Mouse (Mus musculus) limb, embryonic 13.5 days (tissue): ENCODE measurements around the gene Nrm. TPM values are rescaled to one million over a fixed set of nuclear protein-coding genes. Genes with fewer than 3 reads are reported as not detected.

ENCODE experiments used
- ATAC-seq: fragments of 200-750 bp; cut with Nextera tagmentation; 2 replicates; pipeline ENCODE4 v1.8.0; 2017; ENCODE audit warnings: low read depth, moderate number of reproducible peaks, moderate TSS enrichment; ENCODE audit not compliant: low FRiP score
- H3K27ac ChIP-seq: fragments of 300-500 bp; sonication (generic); 2 replicates; pipeline ENCODE4 v1.5.1; 2015; ENCODE audit warnings: inconsistent platforms, mild to moderate bottlenecking, moderate library complexity
- H3K27me3 ChIP-seq: fragments of 300-500 bp; sonication (generic); 2 replicates; pipeline ENCODE4 v1.6.1; 2015; ENCODE audit warnings: mild to moderate bottlenecking, inconsistent platforms
- H3K36me3 ChIP-seq: fragments of 300-500 bp; sonication (generic); 2 replicates; pipeline ENCODE4 v1.6.1; 2015; ENCODE audit warnings: inconsistent platforms, mild to moderate bottlenecking, moderate library complexity
- H3K4me1 ChIP-seq: fragments of 300-500 bp; sonication (generic); 2 replicates; pipeline ENCODE4 v1.6.1; 2015; ENCODE audit warnings: inconsistent platforms
- H3K4me2 ChIP-seq: fragments of 300-500 bp; sonication (generic); replicated peaks from 2 replicates; pipeline ENCODE4 v1.6.1; 2015; ENCODE audit warnings: inconsistent platforms, mild to moderate bottlenecking, moderate library complexity
- H3K4me3 ChIP-seq: fragments of 300-500 bp; sonication (generic); 2 replicates; pipeline ENCODE4 v1.5.1; 2015; ENCODE audit warnings: moderate library complexity, mild to moderate bottlenecking, inconsistent platforms
- H3K9ac ChIP-seq: fragments of 300-500 bp; sonication (generic); 2 replicates; pipeline ENCODE4 v1.6.1; 2015; ENCODE audit warnings: mild to moderate bottlenecking, inconsistent platforms
- H3K9me3 ChIP-seq: fragments of 300-500 bp; sonication (generic); 2 replicates; pipeline ENCODE4 v1.6.1; 2016; ENCODE audit warnings: inconsistent platforms
- WGBS: fragments of 180-500 bp; shearing (Covaris S2); methylation state at CpG from one replicate; pipeline ENCODE4 v1.1.7; 2015; 5-methylcytosine and 5-hydroxymethylcytosine counted together
- polyA plus RNA-seq: library from polyadenylated mRNA; unstranded; fragments of >200 nt; fragmentation: Nextera tagmentation; extraction: Ambion mirVana; gene quantifications from 2 replicates; pipeline ENCODE4 v1.2.1, GENCODE M21; 2015

The Nrm gene
- polyA plus RNA-seq, 1 experiment from 2014 or later, result 54.9 TPM

- WGBS, result 63% methylated on average over 9 of the region's 9 CpGs
- ATAC-seq, result no peak
- H3K4me3 ChIP-seq, result peak overlapping the region; percentile 63
- no peaks in the 10 kb centered on the region for H3K27me3 ChIP-seq
- peak overlapping the region; percentile 86 for H3K9ac ChIP-seq
- H3K27ac ChIP-seq, result peak overlapping the region; percentile 6; the same call in 1 of the 2 replicates
- peak overlapping the region; percentile 99 for H3K4me2 ChIP-seq
- H3K4me1 ChIP-seq, result peaks cover 58% of the 10 kb centered on the region
- H3K36me3 ChIP-seq, result peaks cover 34% of the 10 kb centered on the region
- H3K9me3 ChIP-seq, result no peaks in the 10 kb centered on the region
Observed at GRCm38 (mm10) chr17:35870151-35870883, 9.2 kb downstream of the Nrm start.

GRCm38 (mm10) chr17:35870884-35871696 is 10.0 kb downstream of the Nrm start:
- Histone ChIP-seq H3K27me3 (no peaks in the 10 kb centered on the region), H3K4me3 (peak overlapping the region; percentile 63), H3K36me3 (peaks cover 39% of the 10 kb centered on the region), H3K9ac (no peak overlapping the region), H3K4me1 (peaks cover 58% of the 10 kb centered on the region), H3K27ac (peak overlapping the region; percentile 6; the same call in 1 of the 2 replicates), H3K9me3 (no peaks in the 10 kb centered on the region), H3K4me2 (peak overlapping the region; percentile 99)
- 85% methylated on average over 8 of the region's 8 CpGs for WGBS
- no peak for ATAC-seq

- no peaks in the 10 kb centered on the region for H3K9me3 ChIP-seq
- peaks cover 36% of the 10 kb centered on the region for H3K4me1 ChIP-seq
- peak overlapping the region; percentile 12; the same call in 1 of the 2 replicates for H3K4me2 ChIP-seq
- WGBS, result 32% methylated on average over 21 of the region's 21 CpGs
- H3K9ac ChIP-seq, result peak overlapping the region; percentile 13; the same call in 1 of the 2 replicates
- H3K4me3 ChIP-seq, result no peak overlapping the region
- no peak overlapping the region for H3K27ac ChIP-seq
- peaks cover 40% of the 10 kb centered on the region for H3K36me3 ChIP-seq
- no peaks in the 10 kb centered on the region for H3K27me3 ChIP-seq
- peak; percentile 65 for ATAC-seq
Observed at GRCm38 (mm10) chr17:35873774-35874519, 12.8 kb downstream of the Nrm start.

- 93% methylated on average over 6 of the region's 6 CpGs for WGBS
- no peak for ATAC-seq
- H3K36me3 ChIP-seq, result peaks cover 40% of the 10 kb centered on the region
Observed at GRCm38 (mm10) chr17:35874721-35875120, 13.6 kb downstream of the Nrm start.

GRCm38 (mm10) chr17:35879245-35880057 is 18.3 kb downstream of the Nrm start, which contains the start of gene Dhx16:
Gene Dhx16, plus strand, starts transcription at chr17:35879819.
- Histone ChIP-seq H3K27me3 (no peaks in the 10 kb centered on the region), H3K27ac (peak within 1 kb of the TSS; percentile 33; the same call in 1 of the 2 replicates), H3K4me2 (peak within 1 kb of the TSS; percentile 83), H3K36me3 (peaks cover 50% of the 10 kb centered on the region), H3K4me1 (peaks cover 12% of the 10 kb centered on the region), H3K9me3 (no peaks in the 10 kb centered on the region), H3K9ac (peak within 1 kb of the TSS; percentile 93), H3K4me3 (peak within 1 kb of the TSS; percentile 94)
- peak; percentile 93 for ATAC-seq
- 5% methylated on average over 66 of the region's 66 CpGs for WGBS

More at GRCm38 (mm10) chr17:35874721-35875120, 13.6 kb downstream of the Nrm start:
- no peaks in the 10 kb centered on the region for H3K27me3 ChIP-seq
- no peak overlapping the region for H3K27ac ChIP-seq
- H3K9me3 ChIP-seq, result no peaks in the 10 kb centered on the region
- H3K4me2 ChIP-seq, result no peak overlapping the region
- H3K9ac ChIP-seq, result no peak overlapping the region
- peaks cover 29% of the 10 kb centered on the region for H3K4me1 ChIP-seq
- no peak overlapping the region for H3K4me3 ChIP-seq

GRCm38 (mm10) chr17:35882924-35883323 is 21.8 kb downstream of the Nrm start:
- peaks cover 64% of the 10 kb centered on the region for H3K36me3 ChIP-seq
- no peak overlapping the region for H3K27ac ChIP-seq
- no peaks in the 10 kb centered on the region for H3K27me3 ChIP-seq
- H3K4me2 ChIP-seq, result no peak overlapping the region
- H3K9me3 ChIP-seq, result no peaks in the 10 kb centered on the region
- peaks cover 12% of the 10 kb centered on the region for H3K4me1 ChIP-seq
- H3K9ac ChIP-seq, result no peak overlapping the region
- ATAC-seq, result no peak
- no peak overlapping the region for H3K4me3 ChIP-seq
- 93% methylated on average over 17 of the region's 17 CpGs for WGBS

- no peak overlapping the region for H3K4me3 ChIP-seq
- 97% methylated on average over 14 of the region's 14 CpGs for WGBS
- H3K9me3 ChIP-seq, result no peaks in the 10 kb centered on the region
Observed at GRCm38 (mm10) chr17:35883777-35884176, 22.7 kb downstream of the Nrm start.

GRCm38 (mm10) chr17:35887725-35888124 is 26.6 kb downstream of the Nrm start:
- peaks cover 94% of the 10 kb centered on the region for H3K36me3 ChIP-seq
- WGBS, result 86% methylated on average over 13 of the region's 17 CpGs

More at GRCm38 (mm10) chr17:35883777-35884176, 22.7 kb downstream of the Nrm start:
- Histone ChIP-seq H3K27me3 (no peaks in the 10 kb centered on the region), H3K36me3 (peaks cover 73% of the 10 kb centered on the region), H3K27ac (no peak overlapping the region), H3K4me1 (peaks cover 12% of the 10 kb centered on the region), H3K9ac (no peak overlapping the region), H3K4me2 (no peak overlapping the region)
- no peak for ATAC-seq

GRCm38 (mm10) chr17:35896781-35897643 is 35.9 kb downstream of the Nrm start, which contains the start of gene 2310061I04Rik:
Gene 2310061I04Rik, minus strand, starts transcription at chr17:35897431.
- Histone ChIP-seq H3K27me3 (no peaks in the 10 kb centered on the region), H3K27ac (peak within 1 kb of the TSS; percentile 84), H3K9ac (peak within 1 kb of the TSS; percentile 86), H3K9me3 (no peaks in the 10 kb centered on the region), H3K4me3 (peak within 1 kb of the TSS; percentile 81), H3K36me3 (peaks cover 66% of the 10 kb centered on the region), H3K4me2 (peak within 1 kb of the TSS; percentile 100), H3K4me1 (peaks cover 20% of the 10 kb centered on the region)
- ATAC-seq, result peak; percentile 93
- under 1% methylated on average over 73 of the region's 86 CpGs for WGBS

More at GRCm38 (mm10) chr17:35887725-35888124, 26.6 kb downstream of the Nrm start:
- H3K4me2 ChIP-seq, result no peak overlapping the region
- H3K9ac ChIP-seq, result no peak overlapping the region
- H3K9me3 ChIP-seq, result no peaks in the 10 kb centered on the region
- H3K27ac ChIP-seq, result no peak overlapping the region
- no peaks in the 10 kb centered on the region for H3K27me3 ChIP-seq
- no peak overlapping the region for H3K4me3 ChIP-seq
- ATAC-seq, result no peak
- H3K4me1 ChIP-seq, result no peaks in the 10 kb centered on the region
